Mouse (Mus musculus): ENCODE results near the gene Kctd17. TPM values are rescaled to one million over a fixed set of nuclear protein-coding genes. Genes with fewer than 3 reads are reported as not detected.

The Kctd17 gene
- polyA plus RNA-seq, 1 experiment: 9.6 TPM

- no peaks in the 10 kb centered on the region for H3K9me3 ChIP-seq
- H3K27me3 ChIP-seq (replicated peaks): peaks cover 39% of the 10 kb centered on the region
- TF ChIP-seq FLI1 (IDR thresholded peaks at IDR 0.05; ENCODE audit: low read length): no peak
- H3K4me3 ChIP-seq (replicated peaks): no peak overlapping the region
- peaks cover 51% of the 10 kb centered on the region for H3K4me1 ChIP-seq
- H3K36me3 ChIP-seq (replicated peaks; ENCODE audit: low read length): no peaks in the 10 kb centered on the region
Measured at GRCm38 (mm10) chr15:78455168-78455567, 26.8 kb downstream of the Kctd17 start.

- TF ChIP-seq FLI1 (IDR thresholded peaks at IDR 0.05; ENCODE audit: low read length) (no peak), GATA1 (IDR thresholded peaks at IDR 0.05; ENCODE audit: borderline replicate concordance, low read length) (no peak)
- Histone ChIP-seq H3K27me3 (replicated peaks) (peaks cover 48% of the 10 kb centered on the region), H3K36me3 (replicated peaks; ENCODE audit: low read length) (no peaks in the 10 kb centered on the region), H3K4me3 (replicated peaks) (no peak overlapping the region), H3K9me3 (no peaks in the 10 kb centered on the region), H3K4me1 (peaks cover 42% of the 10 kb centered on the region)
Measured at GRCm38 (mm10) chr15:78456051-78456450, 27.7 kb downstream of the Kctd17 start.

GRCm38 (mm10) chr15:78457193-78457592 lies 28.8 kb downstream of the Kctd17 start:
- TF ChIP-seq FLI1 (IDR thresholded peaks at IDR 0.05; ENCODE audit: low read length) (no peak), GATA1 (IDR thresholded peaks at IDR 0.05; ENCODE audit: borderline replicate concordance, low read length) (no peak)
- H3K36me3 ChIP-seq (replicated peaks; ENCODE audit: low read length): no peaks in the 10 kb centered on the region
- peaks cover 59% of the 10 kb centered on the region for H3K27me3 ChIP-seq (replicated peaks)
- no peak overlapping the region for H3K4me3 ChIP-seq (replicated peaks)
- peaks cover 31% of the 10 kb centered on the region for H3K4me1 ChIP-seq
- no peaks in the 10 kb centered on the region for H3K9me3 ChIP-seq

GRCm38 (mm10) chr15:78462981-78463380 lies 34.6 kb downstream of the Kctd17 start:
- Histone ChIP-seq H3K9me3 (no peaks in the 10 kb centered on the region), H3K27me3 (replicated peaks) (peaks cover 86% of the 10 kb centered on the region), H3K4me1 (peaks cover 14% of the 10 kb centered on the region), H3K4me3 (replicated peaks) (no peak overlapping the region), H3K36me3 (replicated peaks; ENCODE audit: low read length) (no peaks in the 10 kb centered on the region)
- no peak for TF ChIP-seq FLI1 (IDR thresholded peaks at IDR 0.05; ENCODE audit: low read length)
- no peak for TF ChIP-seq GATA1 (IDR thresholded peaks at IDR 0.05; ENCODE audit: borderline replicate concordance, low read length)

DNA sequence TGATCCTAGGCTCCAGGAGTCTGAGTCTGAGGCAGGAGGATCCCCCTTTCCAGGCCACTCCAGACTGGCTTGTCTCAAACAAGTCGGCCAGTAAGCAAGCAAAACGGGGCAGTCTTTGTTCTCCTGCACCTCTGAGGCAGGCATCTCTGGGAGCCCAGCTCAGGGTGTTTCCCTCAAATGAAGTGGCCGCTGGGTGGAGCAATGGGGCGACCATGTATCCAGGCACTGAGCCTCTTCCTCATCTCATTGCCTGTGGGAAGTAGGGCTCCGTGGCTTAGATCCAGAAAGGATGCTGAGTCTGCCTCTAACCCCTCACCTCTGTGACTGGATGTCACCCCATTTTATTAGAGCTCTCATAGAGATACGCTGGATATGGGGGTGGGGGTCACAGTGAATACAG lies 38.4 kb downstream of the Kctd17 start:
- Histone ChIP-seq H3K27me3 (replicated peaks) (peaks cover 81% of the 10 kb centered on the region), H3K36me3 (replicated peaks; ENCODE audit: low read length) (no peaks in the 10 kb centered on the region), H3K4me3 (replicated peaks) (no peak overlapping the region), H3K4me1 (peaks cover 18% of the 10 kb centered on the region), H3K9me3 (no peaks in the 10 kb centered on the region)
- TF ChIP-seq GATA1 (IDR thresholded peaks at IDR 0.05; ENCODE audit: borderline replicate concordance, low read length) (no peak), FLI1 (IDR thresholded peaks at IDR 0.05; ENCODE audit: low read length) (no peak)

DNA sequence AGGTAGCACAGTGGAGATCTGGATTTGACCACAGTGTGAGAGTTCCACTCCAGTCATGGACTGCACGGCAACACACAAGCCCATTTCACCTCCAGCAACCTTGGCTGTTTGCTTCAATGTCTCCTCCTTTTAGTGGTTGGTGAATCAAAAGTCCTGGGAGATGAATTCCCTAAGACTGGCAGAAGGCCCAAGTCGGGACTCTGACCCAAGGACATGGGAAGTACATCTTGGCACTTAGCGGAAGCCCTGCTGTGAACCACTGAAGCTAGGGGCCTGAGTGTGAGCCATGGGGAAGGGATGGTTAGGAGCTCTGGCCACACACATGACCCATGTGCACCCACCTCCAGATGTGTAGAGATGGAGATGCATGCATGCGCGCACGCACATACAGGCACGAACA lies 39.2 kb downstream of the Kctd17 start:
- Histone ChIP-seq H3K4me1 (peaks cover 18% of the 10 kb centered on the region), H3K4me3 (replicated peaks) (no peak overlapping the region), H3K9me3 (no peaks in the 10 kb centered on the region), H3K36me3 (replicated peaks; ENCODE audit: low read length) (no peaks in the 10 kb centered on the region), H3K27me3 (replicated peaks) (peaks cover 82% of the 10 kb centered on the region)
- TF ChIP-seq FLI1 (IDR thresholded peaks at IDR 0.05; ENCODE audit: low read length) (no peak), GATA1 (IDR thresholded peaks at IDR 0.05; ENCODE audit: borderline replicate concordance, low read length) (no peak)

DNA sequence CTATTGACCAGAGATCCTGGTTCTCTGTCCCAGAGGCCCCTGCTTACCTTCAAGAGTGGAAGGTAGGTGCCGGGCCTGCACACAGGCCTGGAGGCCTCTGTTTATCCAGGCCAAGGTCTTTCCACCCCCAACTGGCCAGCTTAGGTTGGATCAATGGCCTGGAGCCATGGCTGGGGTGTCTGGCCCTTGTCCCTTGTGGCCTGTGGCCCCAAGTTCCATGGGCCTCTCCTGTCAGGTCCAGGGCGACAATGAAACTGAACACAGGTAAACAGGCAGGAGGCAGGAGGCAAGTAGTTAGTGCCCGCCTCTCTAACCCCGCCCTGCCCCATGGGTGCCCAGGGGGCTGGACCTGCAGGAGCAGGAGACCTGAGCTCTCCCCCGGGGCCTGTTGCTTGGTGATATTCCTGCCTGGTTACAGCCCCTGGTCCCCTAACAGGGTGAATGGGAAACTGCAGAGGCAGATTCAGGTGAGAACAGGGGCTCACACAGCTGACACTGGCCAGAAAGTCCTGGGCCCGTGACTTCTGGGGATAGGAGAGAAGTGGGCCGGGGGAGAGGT lies 40.1 kb downstream of the Kctd17 start, which contains the start of gene Tmprss6:
TSS of gene Tmprss6 (minus strand) at position 256 of the 559 bp plus-strand sequence.
- Histone ChIP-seq H3K4me3 (replicated peaks) (no peak within 1 kb of the TSS), H3K27me3 (replicated peaks) (peaks cover 84% of the 10 kb centered on the region), H3K36me3 (replicated peaks; ENCODE audit: low read length) (no peaks in the 10 kb centered on the region), H3K9me3 (no peaks in the 10 kb centered on the region), H3K4me1 (peaks cover 10% of the 10 kb centered on the region)
- TF ChIP-seq GATA1 (IDR thresholded peaks at IDR 0.05; ENCODE audit: borderline replicate concordance, low read length) (no peak), FLI1 (IDR thresholded peaks at IDR 0.05; ENCODE audit: low read length) (no peak)

DNA sequence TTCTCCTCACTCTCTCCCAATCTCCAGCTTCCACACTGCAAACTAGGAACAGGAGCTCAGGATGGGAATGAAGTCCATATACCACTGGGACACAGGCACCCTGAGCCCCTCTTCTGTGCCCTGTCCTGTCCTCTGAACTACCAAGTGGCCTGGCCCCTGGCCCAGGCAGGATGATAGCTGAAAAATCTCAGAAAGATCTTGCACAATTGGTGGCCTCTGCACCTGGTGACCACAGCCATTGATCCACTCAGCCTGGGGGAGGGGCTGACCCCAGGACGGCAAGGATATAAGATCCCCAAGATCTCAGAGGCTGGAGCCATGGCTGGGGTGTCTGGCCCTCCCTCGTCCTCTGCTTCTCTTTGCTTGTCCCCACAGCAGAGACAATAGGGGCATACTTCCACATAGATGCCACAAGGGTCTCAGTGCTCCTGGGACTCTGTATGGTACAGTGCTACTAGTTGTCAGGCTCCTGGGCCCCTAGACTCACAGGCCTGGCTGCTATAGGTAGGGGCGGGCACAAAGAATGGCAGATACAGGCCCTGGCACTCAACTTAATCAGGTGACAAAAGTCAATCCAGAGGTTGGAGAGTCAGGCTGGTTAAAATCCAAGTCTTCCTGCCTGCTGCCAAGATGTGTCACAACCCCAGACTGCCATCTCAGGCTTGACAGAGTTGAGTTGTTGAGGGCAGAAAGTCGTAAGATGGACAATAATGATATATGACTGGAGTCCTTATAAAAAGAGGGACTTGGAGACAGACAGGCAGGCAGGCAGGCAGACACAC lies 42.3 kb downstream of the Kctd17 start:
- TF ChIP-seq GATA1 (IDR thresholded peaks at IDR 0.05; ENCODE audit: borderline replicate concordance, low read length) (no peak), FLI1 (IDR thresholded peaks at IDR 0.05; ENCODE audit: low read length) (no peak)
- Histone ChIP-seq H3K4me3 (replicated peaks) (no peak overlapping the region), H3K27me3 (replicated peaks) (peaks cover 83% of the 10 kb centered on the region), H3K36me3 (replicated peaks; ENCODE audit: low read length) (no peaks in the 10 kb centered on the region), H3K9me3 (no peaks in the 10 kb centered on the region), H3K4me1 (peaks cover 15% of the 10 kb centered on the region)

DNA sequence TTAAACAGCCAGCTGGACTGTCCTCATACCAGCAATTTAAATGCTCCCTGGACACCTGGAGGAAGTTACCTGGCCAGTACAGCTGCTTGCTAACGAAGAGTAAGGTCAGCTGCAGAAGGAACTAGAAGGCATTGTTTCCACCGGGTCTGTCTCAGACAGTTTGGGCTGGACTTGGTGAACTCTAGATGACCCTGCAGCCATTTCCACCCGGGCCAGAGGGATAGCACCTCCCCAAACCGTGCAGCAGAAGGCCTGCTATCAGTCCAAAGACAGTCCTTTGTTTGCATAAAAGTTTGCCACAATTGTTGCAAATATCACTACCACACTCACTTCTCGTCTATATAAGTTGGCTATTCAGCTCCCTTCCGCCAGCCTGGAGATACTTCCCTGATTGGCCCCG lies 43.5 kb downstream of the Kctd17 start:
- H3K9me3 ChIP-seq: no peaks in the 10 kb centered on the region
- no peak for TF ChIP-seq GATA1 (IDR thresholded peaks at IDR 0.05; ENCODE audit: borderline replicate concordance, low read length)
- TF ChIP-seq FLI1 (IDR thresholded peaks at IDR 0.05; ENCODE audit: low read length): no peak
- H3K4me3 ChIP-seq (replicated peaks): no peak overlapping the region
- H3K36me3 ChIP-seq (replicated peaks; ENCODE audit: low read length): no peaks in the 10 kb centered on the region
- H3K4me1 ChIP-seq: peaks cover 10% of the 10 kb centered on the region; the same call in 1 of the 2 replicates
- peaks cover 84% of the 10 kb centered on the region for H3K27me3 ChIP-seq (replicated peaks)

DNA sequence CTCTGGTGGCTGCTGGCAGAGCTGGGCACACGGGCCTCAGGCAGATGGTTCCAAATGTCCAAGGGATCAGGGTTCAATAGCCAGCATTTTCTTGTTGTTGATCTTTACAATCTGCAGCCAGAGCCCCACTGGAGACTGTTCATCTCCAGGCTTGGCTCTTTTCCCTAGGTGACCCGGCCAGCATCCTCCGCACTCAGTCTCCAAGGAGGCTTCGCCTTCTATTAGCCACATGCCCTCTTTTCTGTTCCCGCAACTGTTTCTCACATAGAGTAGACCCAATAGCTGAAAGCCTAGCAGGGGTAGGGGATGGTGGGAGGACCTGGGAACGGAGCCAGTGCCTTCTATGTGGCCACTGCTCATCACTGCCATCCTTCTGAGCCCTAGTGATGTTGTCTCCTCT lies 45.1 kb downstream of the Kctd17 start:
- Histone ChIP-seq H3K9me3 (no peaks in the 10 kb centered on the region), H3K4me3 (replicated peaks) (no peak overlapping the region), H3K27me3 (replicated peaks) (peaks cover 84% of the 10 kb centered on the region), H3K36me3 (replicated peaks; ENCODE audit: low read length) (no peaks in the 10 kb centered on the region), H3K4me1 (peaks cover 9% of the 10 kb centered on the region; the same call in 1 of the 2 replicates)
- TF ChIP-seq GATA1 (IDR thresholded peaks at IDR 0.05; ENCODE audit: borderline replicate concordance, low read length) (no peak), FLI1 (IDR thresholded peaks at IDR 0.05; ENCODE audit: low read length) (no peak)

Measured in megakaryocyte, embryonic 14.5 days (primary cell).